Mouse (Mus musculus) kidney, postnatal 0 days (tissue): ENCODE measurements around the gene Cdh10. TPM values are rescaled to one million over a fixed set of nuclear protein-coding genes. Genes with fewer than 3 reads are reported as not detected.

ENCODE experiments used
- ATAC-seq: fragments of 200-750 bp; cut with Nextera tagmentation; replicated peaks from 2 replicates; pipeline ENCODE4 v1.8.0; 2017; ENCODE audit warnings: low read depth, moderate number of reproducible peaks, moderate TSS enrichment, moderate library complexity; ENCODE audit not compliant: low FRiP score
- DNase-seq: peaks from one replicate; pipeline ENCODE4 v3.0.0-alpha.2; 2016; ENCODE audit warnings: low spot score
- H3K27ac ChIP-seq: fragments of 300-500 bp; sonication (generic); 2 replicates; pipeline ENCODE4 v1.5.1; 2014; ENCODE audit warnings: mild to moderate bottlenecking
- H3K27me3 ChIP-seq: fragments of 300-500 bp; sonication (generic); 2 replicates; pipeline ENCODE4 v1.6.1; 2014; ENCODE audit warnings: low read length, mixed read lengths; ENCODE audit not compliant: insufficient read depth
- H3K36me3 ChIP-seq: fragments of 300-500 bp; sonication (generic); 2 replicates; pipeline ENCODE4 v1.6.1; 2014; ENCODE audit warnings: low read length, mixed read lengths; ENCODE audit not compliant: insufficient read depth
- H3K4me1 ChIP-seq: fragments of 300-500 bp; sonication (generic); replicated peaks from 2 replicates; pipeline ENCODE4 v1.6.1; 2014; ENCODE audit warnings: antibody characterized with exemption, low read length, mixed read lengths; ENCODE audit not compliant: insufficient read depth
- H3K4me2 ChIP-seq: fragments of 300-500 bp; sonication (generic); 2 replicates; pipeline ENCODE4 v1.6.1; 2014; ENCODE audit warnings: mild to moderate bottlenecking, low read length, moderate library complexity, mixed read lengths
- H3K4me3 ChIP-seq: fragments of 300-500 bp; sonication (generic); replicated peaks from 2 replicates; pipeline ENCODE4 v1.5.1; 2014; ENCODE audit warnings: low read depth, low read length
- H3K9ac ChIP-seq: fragments of 300-500 bp; sonication (generic); 2 replicates; pipeline ENCODE4 v1.6.1; 2014; ENCODE audit warnings: low read depth, low read length
- H3K9me3 ChIP-seq: fragments of 300-500 bp; sonication (generic); replicated peaks from 2 replicates; pipeline ENCODE4 v1.6.1; 2016; ENCODE audit warnings: low read length, inconsistent platforms, mixed read lengths
- CTCF ChIP-seq: IDR thresholded peaks from 2 replicates; pipeline ENCODE4 v1.5.1; 2016; ENCODE audit warnings: antibody characterized with exemption, low read depth, mild to moderate bottlenecking, moderate library complexity
- WGBS: fragments of 180-500 bp; shearing (Covaris S2); extraction: QIAGEN DNeasy Blood & Tissue Kit; methylation state at CpG from one replicate; pipeline ENCODE4 v1.1.7; 2014; 5-methylcytosine and 5-hydroxymethylcytosine counted together
- polyA plus RNA-seq: library from polyadenylated mRNA; unstranded; fragments of >200 nt; fragmentation: Nextera tagmentation; extraction: Ambion mirVana; gene quantifications from 2 replicates; pipeline ENCODE4 v1.2.1, GENCODE M21; 2015

The Cdh10 gene
- polyA plus RNA-seq, result 0.22 and 0.34 TPM in 2 replicates

DNA sequence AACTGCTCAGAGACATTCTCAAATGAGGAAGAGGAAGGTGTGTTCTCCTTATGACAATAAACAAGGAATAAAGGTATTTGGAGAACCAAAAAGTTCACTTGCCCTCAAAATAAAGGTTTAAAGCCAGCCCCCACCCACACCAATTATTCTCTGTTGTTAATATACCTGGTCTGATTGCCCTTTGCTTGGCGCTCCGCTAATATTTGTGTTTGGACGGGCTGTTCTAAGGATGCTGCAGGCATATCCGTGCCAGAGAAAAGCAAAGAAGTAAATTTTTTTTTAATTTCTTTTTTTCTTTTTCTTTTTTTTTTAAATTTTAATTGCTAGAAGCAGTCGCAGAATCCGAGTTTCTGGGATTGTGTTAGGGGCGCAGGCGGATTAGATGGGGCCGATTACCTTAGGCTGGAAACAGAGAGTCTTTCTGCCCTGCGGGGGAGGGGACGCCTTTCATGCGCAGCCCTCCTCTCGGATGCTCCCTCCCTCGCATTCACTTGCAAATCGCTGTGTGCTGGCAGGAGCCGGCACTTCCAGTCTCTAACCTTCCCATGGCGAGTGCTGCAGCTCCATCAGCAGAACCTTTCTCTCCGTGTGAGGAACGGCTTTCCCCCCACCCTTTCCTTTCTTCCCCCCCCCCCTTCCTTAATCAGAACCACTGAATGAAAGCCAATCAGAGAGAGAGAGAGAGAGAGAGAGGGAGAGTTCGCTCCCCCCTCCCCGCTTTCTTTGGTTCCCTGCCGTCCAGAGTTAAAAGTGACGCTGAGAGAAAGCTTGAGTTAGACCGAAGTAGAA lies at the start of gene Cdh10:
TSS of gene Cdh10 (plus strand) at position 763 of the 789 bp plus-strand sequence.
- no peaks in the 10 kb centered on the region for H3K9me3 ChIP-seq
- ATAC-seq, result peak; percentile 69; the same call in 1 of the 2 replicates
- H3K4me3 ChIP-seq, result peak within 1 kb of the TSS; percentile 33
- no peaks in the 10 kb centered on the region for H3K27me3 ChIP-seq
- TF ChIP-seq CTCF, result no peak
- under 1% methylated on average over 24 of the region's 24 CpGs for WGBS
- no peak within 1 kb of the TSS for H3K27ac ChIP-seq
- no peaks in the 10 kb centered on the region for H3K4me1 ChIP-seq
- DNase-seq, result peak; percentile 70
- peak within 1 kb of the TSS; percentile 67 for H3K4me2 ChIP-seq
- 0 out of 2 replicates have a peak within 1 kb of the TSS, but pooled peaks have one; percentile 13 for H3K9ac ChIP-seq
- no peaks in the 10 kb centered on the region for H3K36me3 ChIP-seq

DNA sequence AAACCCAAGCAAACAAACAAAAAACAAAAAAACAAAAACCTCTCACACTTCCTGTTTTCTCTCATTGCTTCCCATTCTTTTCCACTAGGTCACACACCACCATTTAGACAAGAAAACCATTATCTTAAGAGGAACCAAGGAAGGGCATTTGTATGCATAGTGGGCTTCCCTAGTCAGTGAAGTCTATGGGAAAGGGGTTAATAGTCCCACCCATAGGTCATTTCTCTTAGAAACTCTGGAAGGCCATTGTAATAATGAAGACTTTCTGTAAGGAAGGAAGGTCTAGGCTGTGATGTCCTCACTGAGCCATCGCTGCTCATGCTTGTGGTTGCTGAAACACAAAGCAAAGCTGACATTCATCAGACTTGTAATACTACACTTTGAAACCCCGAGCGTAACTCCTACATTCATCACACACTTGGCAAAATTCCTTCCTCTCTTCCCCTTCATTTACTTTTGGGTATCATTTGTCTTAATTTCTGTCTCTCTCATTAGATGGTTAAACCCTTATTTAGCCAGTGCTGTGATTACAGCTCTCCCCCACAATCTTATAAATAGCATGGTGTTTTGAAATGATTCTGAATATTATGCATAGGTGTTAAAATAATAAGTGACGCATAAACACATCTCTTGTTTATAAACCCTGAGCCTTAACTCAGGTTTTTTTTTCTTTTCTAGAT lies 9.5 kb upstream of the Cdh10 start:
- DNase-seq, result peak; percentile 28
- no peaks in the 10 kb centered on the region for H3K27me3 ChIP-seq
- no peak overlapping the region for H3K9ac ChIP-seq
- H3K4me1 ChIP-seq, result no peaks in the 10 kb centered on the region
- no peak overlapping the region for H3K4me3 ChIP-seq
- no peak for TF ChIP-seq CTCF
- 40% methylated on average over 4 of the region's 4 CpGs for WGBS
- no peak for ATAC-seq
- no peak overlapping the region for H3K4me2 ChIP-seq
- no peaks in the 10 kb centered on the region for H3K36me3 ChIP-seq
- H3K27ac ChIP-seq, result no peak overlapping the region
- no peaks in the 10 kb centered on the region for H3K9me3 ChIP-seq

GRCm38 (mm10) chr15:18817707-18818106 lies 1.0 kb upstream of the Cdh10 start:
- H3K9me3 ChIP-seq, result no peaks in the 10 kb centered on the region
- 77% methylated on average over 3 of the region's 3 CpGs for WGBS
- no peaks in the 10 kb centered on the region for H3K4me1 ChIP-seq
- no peak overlapping the region for H3K4me3 ChIP-seq
- H3K27me3 ChIP-seq, result no peaks in the 10 kb centered on the region
- no peak for ATAC-seq
- DNase-seq, result no peak
- no peak for TF ChIP-seq CTCF
- H3K36me3 ChIP-seq, result no peaks in the 10 kb centered on the region
- no peak overlapping the region for H3K4me2 ChIP-seq
- H3K9ac ChIP-seq, result no peak overlapping the region
- H3K27ac ChIP-seq, result no peak overlapping the region

DNA sequence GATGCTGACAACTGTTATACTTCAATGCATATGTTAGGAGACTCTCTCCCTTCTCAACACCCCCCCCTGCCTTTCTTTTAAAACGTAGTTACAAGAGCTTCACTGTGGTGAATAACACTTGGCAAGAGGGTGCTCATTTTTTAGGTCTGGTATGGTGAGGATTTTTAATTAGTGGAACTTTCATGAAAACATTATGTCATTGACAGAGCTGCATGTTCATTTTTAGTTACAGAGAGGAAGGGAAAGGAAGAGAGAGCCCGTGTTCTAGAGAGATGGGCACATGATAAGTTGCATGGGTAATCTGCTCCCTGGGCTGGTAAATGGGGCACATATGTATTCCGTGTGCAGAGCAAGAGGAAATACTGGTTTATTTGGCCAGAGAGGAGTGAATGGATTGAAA lies 1.5 kb downstream of the Cdh10 start:
- Histone ChIP-seq H3K9ac (no peak overlapping the region), H3K27ac (no peak overlapping the region), H3K4me3 (no peak overlapping the region), H3K4me2 (no peak overlapping the region), H3K36me3 (no peaks in the 10 kb centered on the region), H3K4me1 (no peaks in the 10 kb centered on the region), H3K27me3 (no peaks in the 10 kb centered on the region), H3K9me3 (no peaks in the 10 kb centered on the region)
- no peak for DNase-seq
- no peak for ATAC-seq
- WGBS, result 31% methylated on average over 3 of the region's 3 CpGs
- no peak for TF ChIP-seq CTCF

DNA sequence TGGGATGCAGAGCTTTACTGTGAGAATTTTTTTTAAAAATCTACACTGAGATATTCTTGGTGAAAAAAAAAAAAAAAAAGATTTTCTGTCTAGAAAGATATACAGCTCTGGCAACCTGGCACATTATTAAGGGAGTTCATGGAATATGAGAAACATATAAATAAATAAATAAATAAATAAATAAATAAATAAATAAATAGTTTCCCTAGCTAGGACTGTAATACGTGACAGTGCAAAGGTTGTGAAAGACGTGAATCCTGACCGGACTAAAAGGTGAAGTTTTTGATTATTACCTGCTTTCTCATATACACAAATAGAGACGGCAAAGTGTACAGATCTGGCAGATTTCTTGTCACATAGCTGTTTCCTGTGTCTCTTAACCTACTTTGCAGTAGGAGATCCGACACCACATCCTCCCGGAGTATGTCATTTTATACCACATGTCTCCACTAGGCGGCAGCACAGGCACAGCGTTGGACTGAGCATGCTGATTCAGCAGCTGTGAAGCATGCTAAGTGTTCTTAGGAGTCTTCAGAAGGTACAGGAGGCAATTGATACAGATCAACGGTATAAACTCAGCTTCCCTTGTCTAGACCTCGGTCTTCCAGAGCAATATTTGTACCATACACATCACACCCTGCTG lies 2.5 kb downstream of the Cdh10 start:
- ATAC-seq, result peak; percentile 82; the same call in 1 of the 2 replicates

GRCm38 (mm10) chr15:18823420-18823819 lies 4.7 kb downstream of the Cdh10 start:
- H3K9ac ChIP-seq, result no peak overlapping the region
- ATAC-seq (no peak), DNase-seq (no peak)
- WGBS, result 91% methylated on average over 2 of the region's 2 CpGs
- no peaks in the 10 kb centered on the region for H3K27me3 ChIP-seq
- H3K27ac ChIP-seq, result no peak overlapping the region
- H3K9me3 ChIP-seq, result no peaks in the 10 kb centered on the region
- H3K4me2 ChIP-seq, result no peak overlapping the region
- H3K4me1 ChIP-seq, result no peaks in the 10 kb centered on the region
- no peaks in the 10 kb centered on the region for H3K36me3 ChIP-seq
- H3K4me3 ChIP-seq, result no peak overlapping the region
- TF ChIP-seq CTCF, result no peak

More for the DNA sequence above, 2.5 kb downstream of the Cdh10 start:
- Histone ChIP-seq H3K4me2 (no peak overlapping the region), H3K4me1 (no peaks in the 10 kb centered on the region), H3K36me3 (no peaks in the 10 kb centered on the region), H3K27me3 (no peaks in the 10 kb centered on the region), H3K9ac (no peak overlapping the region), H3K27ac (no peak overlapping the region), H3K9me3 (no peaks in the 10 kb centered on the region), H3K4me3 (no peak overlapping the region)
- 27% methylated on average over 10 of the region's 10 CpGs for WGBS
- TF ChIP-seq CTCF, result peak; percentile 93
- DNase-seq, result peak; percentile 87
